Mouse (Mus musculus): ENCODE data around the gene Olfr703. TPM values are rescaled to one million over a fixed set of nuclear protein-coding genes. Genes with fewer than 3 reads are reported as not detected.

Gene Olfr703
- polyA plus RNA-seq (2014; fragmentation: Illumina TruSeq; extraction: RNeasy Lipid Tissue Mini Kit (QIAGEN cat#74804); ENCODE audit: low read depth, low replicate concordance): not detected

GRCm38 (mm10) chr7:106843060-106843459, at the start of gene Olfr703:
TSS of gene Olfr703 (plus strand) at chr7:106843360.

GRCm38 (mm10) chr7:106808734-106809133, 34.4 kb upstream of the Olfr703 start, which contains the start of gene Olfr700:
TSS of gene Olfr700 (minus strand) at chr7:106808834.

GRCm38 (mm10) chr7:106813829-106814228, 29.3 kb upstream of the Olfr703 start, which contains the start of gene Olfr701:
TSS of gene Olfr701 (plus strand) at chr7:106814129.

GRCm38 (mm10) chr7:106833793-106834192, 9.4 kb upstream of the Olfr703 start, which contains the start of gene Olfr702:
TSS of gene Olfr702 (minus strand) at chr7:106833893.

DNA sequence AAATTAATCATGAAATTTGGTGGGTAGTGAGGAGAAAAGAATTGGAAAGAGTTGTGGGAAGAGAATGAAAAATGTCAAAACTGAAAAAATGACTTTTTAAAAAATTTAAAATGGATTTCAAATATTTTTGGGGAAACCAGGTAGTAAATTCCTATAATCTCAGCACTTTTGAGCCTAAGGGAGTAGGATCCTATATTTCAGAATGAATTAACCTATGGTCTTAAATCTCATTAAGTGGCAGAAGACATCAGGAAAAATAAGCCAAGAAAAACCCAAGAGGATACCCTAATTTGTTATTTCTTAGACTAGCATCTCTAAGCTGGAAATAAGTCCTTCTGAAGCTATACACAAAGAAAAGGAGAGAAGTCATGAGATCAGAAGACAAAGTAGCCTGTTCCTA, 19.7 kb downstream of the Olfr703 start, which contains the start of gene Olfr704:
Olfr704 (plus strand) TSS at position 301 of the 400 bp plus-strand sequence.

GRCm38 (mm10) chr7:106876791-106877190, 33.6 kb downstream of the Olfr703 start, which contains the start of gene Olfr705:
TSS of gene Olfr705 (minus strand) at chr7:106876891.

GRCm38 (mm10) chr7:106888062-106888461, 44.9 kb downstream of the Olfr703 start, which contains the start of gene Olfr706:
TSS of gene Olfr706 (minus strand) at chr7:106888162.

Other genes with a start within 250 kb of the Olfr703 start
- not detected for gene Olfr693, start 162.8 kb upstream of the Olfr703 start, polyA plus RNA-seq (2014; fragmentation: Illumina TruSeq; extraction: RNeasy Lipid Tissue Mini Kit (QIAGEN cat#74804); ENCODE audit: low read depth, low replicate concordance)
- gene Olfr694, start 151.5 kb upstream of the Olfr703 start, polyA plus RNA-seq (2014; fragmentation: Illumina TruSeq; extraction: RNeasy Lipid Tissue Mini Kit (QIAGEN cat#74804); ENCODE audit: low read depth, low replicate concordance): not detected
- gene Olfr695, start 127.0 kb upstream of the Olfr703 start, polyA plus RNA-seq (2014; fragmentation: Illumina TruSeq; extraction: RNeasy Lipid Tissue Mini Kit (QIAGEN cat#74804); ENCODE audit: low read depth, low replicate concordance): not detected
- not detected for gene Olfr697, start 100.9 kb upstream of the Olfr703 start, polyA plus RNA-seq (2014; fragmentation: Illumina TruSeq; extraction: RNeasy Lipid Tissue Mini Kit (QIAGEN cat#74804); ENCODE audit: low read depth, low replicate concordance)
- gene Olfr698, start 88.0 kb upstream of the Olfr703 start, polyA plus RNA-seq (2014; fragmentation: Illumina TruSeq; extraction: RNeasy Lipid Tissue Mini Kit (QIAGEN cat#74804); ENCODE audit: low read depth, low replicate concordance): not detected
- not detected for gene Olfr699, start 50.2 kb upstream of the Olfr703 start, polyA plus RNA-seq (2014; fragmentation: Illumina TruSeq; extraction: RNeasy Lipid Tissue Mini Kit (QIAGEN cat#74804); ENCODE audit: low read depth, low replicate concordance)
- not detected for gene Olfr700, start 34.5 kb upstream of the Olfr703 start, polyA plus RNA-seq (2014; fragmentation: Illumina TruSeq; extraction: RNeasy Lipid Tissue Mini Kit (QIAGEN cat#74804); ENCODE audit: low read depth, low replicate concordance)
- not detected for gene Olfr701, start 29.2 kb upstream of the Olfr703 start, polyA plus RNA-seq (2014; fragmentation: Illumina TruSeq; extraction: RNeasy Lipid Tissue Mini Kit (QIAGEN cat#74804); ENCODE audit: low read depth, low replicate concordance)
- gene Olfr702, start 9.5 kb upstream of the Olfr703 start, polyA plus RNA-seq (2014; fragmentation: Illumina TruSeq; extraction: RNeasy Lipid Tissue Mini Kit (QIAGEN cat#74804); ENCODE audit: low read depth, low replicate concordance): not detected
- gene Olfr704, start 19.8 kb downstream of the Olfr703 start, polyA plus RNA-seq (2014; fragmentation: Illumina TruSeq; extraction: RNeasy Lipid Tissue Mini Kit (QIAGEN cat#74804); ENCODE audit: low read depth, low replicate concordance): not detected
- not detected for gene Olfr705, start 33.5 kb downstream of the Olfr703 start, polyA plus RNA-seq (2014; fragmentation: Illumina TruSeq; extraction: RNeasy Lipid Tissue Mini Kit (QIAGEN cat#74804); ENCODE audit: low read depth, low replicate concordance)
- gene Olfr706, start 44.8 kb downstream of the Olfr703 start, polyA plus RNA-seq (2014; fragmentation: Illumina TruSeq; extraction: RNeasy Lipid Tissue Mini Kit (QIAGEN cat#74804); ENCODE audit: low read depth, low replicate concordance): not detected
- gene Olfr707, start 57.9 kb downstream of the Olfr703 start, polyA plus RNA-seq (2014; fragmentation: Illumina TruSeq; extraction: RNeasy Lipid Tissue Mini Kit (QIAGEN cat#74804); ENCODE audit: low read depth, low replicate concordance): not detected
- gene Olfr1532-ps1, start 64.6 kb downstream of the Olfr703 start, polyA plus RNA-seq (2014; fragmentation: Illumina TruSeq; extraction: RNeasy Lipid Tissue Mini Kit (QIAGEN cat#74804); ENCODE audit: low read depth, low replicate concordance): not detected
- gene Olfr709-ps1, start 88.9 kb downstream of the Olfr703 start, polyA plus RNA-seq (2014; fragmentation: Illumina TruSeq; extraction: RNeasy Lipid Tissue Mini Kit (QIAGEN cat#74804); ENCODE audit: low read depth, low replicate concordance): not detected
- not detected for gene Olfr710, start 105.0 kb downstream of the Olfr703 start, polyA plus RNA-seq (2014; fragmentation: Illumina TruSeq; extraction: RNeasy Lipid Tissue Mini Kit (QIAGEN cat#74804); ENCODE audit: low read depth, low replicate concordance)
- not detected for gene Olfr6, start 120.6 kb downstream of the Olfr703 start, polyA plus RNA-seq (2014; fragmentation: Illumina TruSeq; extraction: RNeasy Lipid Tissue Mini Kit (QIAGEN cat#74804); ENCODE audit: low read depth, low replicate concordance)
- gene Olfr711, start 132.1 kb downstream of the Olfr703 start, polyA plus RNA-seq (2014; fragmentation: Illumina TruSeq; extraction: RNeasy Lipid Tissue Mini Kit (QIAGEN cat#74804); ENCODE audit: low read depth, low replicate concordance): not detected
- not detected for gene Olfr2, start 162.7 kb downstream of the Olfr703 start, polyA plus RNA-seq (2014; fragmentation: Illumina TruSeq; extraction: RNeasy Lipid Tissue Mini Kit (QIAGEN cat#74804); ENCODE audit: low read depth, low replicate concordance)
- gene Olfr713, start 187.8 kb downstream of the Olfr703 start, polyA plus RNA-seq (2014; fragmentation: Illumina TruSeq; extraction: RNeasy Lipid Tissue Mini Kit (QIAGEN cat#74804); ENCODE audit: low read depth, low replicate concordance): not detected
- not detected for gene Olfr714, start 227.6 kb downstream of the Olfr703 start, polyA plus RNA-seq (2014; fragmentation: Illumina TruSeq; extraction: RNeasy Lipid Tissue Mini Kit (QIAGEN cat#74804); ENCODE audit: low read depth, low replicate concordance)
- gene Olfr17, start 249.9 kb downstream of the Olfr703 start, polyA plus RNA-seq (2014; fragmentation: Illumina TruSeq; extraction: RNeasy Lipid Tissue Mini Kit (QIAGEN cat#74804); ENCODE audit: low read depth, low replicate concordance): not detected

Measured in sigmoid colon, adult 10 weeks (tissue).